Mouse (Mus musculus) ES-E14 (cell line): ENCODE measurements at regions not wholly inside any gene's neighbourhood (a gene's known extent, or its start where the extent isn't known, plus 50 kb on each side); places are given as distances from the start of the nearest gene placed in this dataset.

Experiments used
- DNase-seq: peaks from one replicate; pipeline ENCODE4 v3.0.0-alpha.2; 2013; ENCODE audit warnings: low read depth, low spot score
- H3K27ac ChIP-seq: 2 replicates; pipeline ENCODE4 v1.5.1; 2012; ENCODE audit warnings: low read depth, mild to moderate bottlenecking, low read length, moderate library complexity, mixed read lengths; ENCODE audit not compliant: poor library complexity, insufficient read depth, severe bottlenecking
- H3K36me3 ChIP-seq: 2 replicates; pipeline ENCODE4 v1.6.1; 2012; ENCODE audit warnings: mild to moderate bottlenecking, low read length, moderate library complexity, mixed read lengths; ENCODE audit not compliant: control insufficient read depth, poor library complexity, insufficient read depth, severe bottlenecking
- H3K4me1 ChIP-seq, 2 experiments: fragments of 150-350 bp in 1 of 2; sonication (generic) in 1 of 2; 2 replicates each; pipeline ENCODE4 v1.6.1; 2012; ENCODE audit warnings: low read length in 2 of 2, mild to moderate bottlenecking in 1 of 2, mixed read lengths in 1 of 2; ENCODE audit not compliant: control insufficient read depth in 2 of 2, insufficient read depth in 2 of 2, poor library complexity in 1 of 2
- H3K4me3 ChIP-seq, 2 experiments: fragments of 150-350 bp in 1 of 2; sonication (generic) in 1 of 2; 2 replicates each; pipeline ENCODE4 v1.5.1; 2012; ENCODE audit warnings: low read length in 2 of 2, low read depth in 1 of 2, mild to moderate bottlenecking in 1 of 2, mixed read lengths in 1 of 2; ENCODE audit not compliant: insufficient read depth in 1 of 2, poor library complexity in 1 of 2, severe bottlenecking in 1 of 2
- H3K9ac ChIP-seq: 2 replicates; pipeline ENCODE4 v1.6.1; 2012; ENCODE audit warnings: low read depth, mild to moderate bottlenecking, low read length, mixed read lengths; ENCODE audit not compliant: poor library complexity, insufficient read depth, severe bottlenecking
- H3K9me3 ChIP-seq: fragments of 150-350 bp; sonication (generic); 2 replicates; pipeline ENCODE4 v1.6.1; 2012; ENCODE audit warnings: low read depth, mild to moderate bottlenecking, low read length; ENCODE audit not compliant: control insufficient read depth, insufficient read depth
- CHD2 ChIP-seq: IDR thresholded peaks from 2 replicates; pipeline ENCODE4 v1.6.1; 2014; ENCODE audit warnings: mild to moderate bottlenecking, low read depth, low read length, inconsistent platforms
- HCFC1 ChIP-seq: IDR thresholded peaks from 2 replicates; pipeline ENCODE4 v1.6.1; 2012; ENCODE audit warnings: low read length, inconsistent platforms, borderline replicate concordance; ENCODE audit not compliant: insufficient read depth
- MAFK ChIP-seq: IDR thresholded peaks from 2 replicates; pipeline ENCODE4 v1.6.1; 2014; ENCODE audit warnings: mild to moderate bottlenecking, low read depth, low read length, inconsistent platforms; ENCODE audit not compliant: insufficient read depth
- ZC3H11A ChIP-seq: IDR thresholded peaks from 2 replicates; pipeline ENCODE4 v1.6.1; 2012; ENCODE audit warnings: low read depth, mild to moderate bottlenecking, inconsistent platforms, low read length, borderline replicate concordance
- ZNF384 ChIP-seq: IDR thresholded peaks from 2 replicates; pipeline ENCODE4 v1.6.1; 2012; ENCODE audit warnings: low read depth, low read length, inconsistent platforms
- in situ Hi-C, 2 experiments: fragments of 600-800 bp; cut with MboI; formaldehyde crosslinking; loops; one replicate each; pipeline ENCODE4 v1.15.1; 2025; ENCODE audit warnings: low sequenced_read_pairs in 2 of 2, inconsistent platforms in 1 of 2; ENCODE audit not compliant: unreplicated experiment in 2 of 2

- H3K27ac ChIP-seq: no peak overlapping the region
- in situ Hi-C loops: no loop called here
- TF ChIP-seq MAFK (no peak), ZC3H11A (no peak), HCFC1 (no peak), CHD2 (no peak), ZNF384 (no peak)
- no peak for DNase-seq
- H3K36me3 ChIP-seq: no peaks in the 10 kb centered on the region
- H3K9ac ChIP-seq: no peak overlapping the region
- H3K4me1 ChIP-seq: no peaks in the 10 kb centered on the region
- no peak overlapping the region for H3K4me3 ChIP-seq
- no peaks in the 10 kb centered on the region for H3K9me3 ChIP-seq
Measured at GRCm38 (mm10) chr5:119062478-119062877, 502.0 kb downstream of the Med13l start.

GRCm38 (mm10) chr5:119066666-119067065, 506.2 kb downstream of the Med13l start:
- in situ Hi-C loops: no loop called here

GRCm38 (mm10) chr5:119069765-119070333, 509.4 kb downstream of the Med13l start:
- H3K9me3 ChIP-seq: no peaks in the 10 kb centered on the region
- no peak overlapping the region for H3K9ac ChIP-seq
- no peak overlapping the region for H3K4me3 ChIP-seq
- TF ChIP-seq CHD2 (no peak), ZNF384 (no peak), MAFK (no peak), HCFC1 (no peak), ZC3H11A (no peak)
- H3K27ac ChIP-seq: no peak overlapping the region
- H3K36me3 ChIP-seq: no peaks in the 10 kb centered on the region
- DNase-seq: no peak
- in situ Hi-C loops: no loop called here
- no peaks in the 10 kb centered on the region for H3K4me1 ChIP-seq

More at GRCm38 (mm10) chr5:119066666-119067065, 506.2 kb downstream of the Med13l start:
- H3K9ac ChIP-seq: no peak overlapping the region
- no peaks in the 10 kb centered on the region for H3K4me1 ChIP-seq
- no peaks in the 10 kb centered on the region for H3K36me3 ChIP-seq
- TF ChIP-seq ZC3H11A: no peak
- TF ChIP-seq MAFK: no peak
- no peak for TF ChIP-seq CHD2
- no peak for TF ChIP-seq HCFC1
- no peak for TF ChIP-seq ZNF384
- no peak overlapping the region for H3K4me3 ChIP-seq
- H3K27ac ChIP-seq: no peak overlapping the region
- H3K9me3 ChIP-seq: no peaks in the 10 kb centered on the region
- DNase-seq: no peak

GRCm38 (mm10) chr5:119072712-119073111, 512.2 kb downstream of the Med13l start:
- Histone ChIP-seq H3K36me3 (no peaks in the 10 kb centered on the region), H3K27ac (no peak overlapping the region), H3K9me3 (no peaks in the 10 kb centered on the region), H3K9ac (no peak overlapping the region), H3K4me1 (no peaks in the 10 kb centered on the region), H3K4me3 (no peak overlapping the region)
- DNase-seq: no peak
- in situ Hi-C loops: no loop called here
- TF ChIP-seq HCFC1 (no peak), MAFK (no peak), CHD2 (no peak), ZNF384 (no peak), ZC3H11A (no peak)

GRCm38 (mm10) chr5:119080747-119081146, 520.3 kb downstream of the Med13l start:
- Histone ChIP-seq H3K9me3 (no peaks in the 10 kb centered on the region), H3K4me1 (peaks cover 0 to 1% of the 10 kb centered on the region in 2 experiments; a peak in 2 of 4 replicates), H3K9ac (no peak overlapping the region), H3K36me3 (no peaks in the 10 kb centered on the region), H3K27ac (no peak overlapping the region), H3K4me3 (no peak overlapping the region)
- no peak for TF ChIP-seq MAFK
- TF ChIP-seq ZNF384: no peak
- no peak for TF ChIP-seq CHD2
- no peak for TF ChIP-seq ZC3H11A
- no peak for TF ChIP-seq HCFC1
- DNase-seq: no peak
- in situ Hi-C loops: no loop called here
